Mouse (Mus musculus): ENCODE results near the gene Rbms3. TPM values are rescaled to one million over a fixed set of nuclear protein-coding genes. Genes with fewer than 3 reads are reported as not detected.

Rbms3 gene
- polyA plus RNA-seq, 1 experiment from 2014 or later, result 38.3 TPM

DNA sequence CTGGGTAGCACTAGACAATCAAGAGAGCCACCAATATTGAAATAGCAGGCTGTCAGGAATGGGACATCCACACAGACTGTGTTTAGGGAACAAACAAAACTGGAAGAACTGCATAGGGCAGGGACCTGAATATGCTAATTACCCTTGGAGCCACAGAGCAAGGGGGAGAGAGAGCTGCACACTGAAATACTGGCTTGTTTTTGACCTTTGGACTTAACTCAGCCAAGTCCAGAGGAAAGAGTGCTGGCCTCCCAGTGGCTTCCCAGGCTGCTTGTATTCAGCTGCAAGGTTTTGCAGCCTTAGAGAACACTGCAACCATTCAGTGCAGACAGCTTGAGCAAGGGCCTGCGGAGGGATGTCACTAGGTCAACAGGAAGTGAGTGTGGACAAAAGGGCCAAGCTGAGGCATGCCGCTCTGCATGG, 611.0 kb downstream of the Rbms3 start:
- no peaks in the 10 kb centered on the region for H3K36me3 ChIP-seq (ENCODE audit: control insufficient read depth, insufficient read depth)
- H3K27me3 ChIP-seq (ENCODE audit: control insufficient read depth, insufficient read depth, low read length), result no peaks in the 10 kb centered on the region
- 55% methylated on average over 2 of the region's 2 CpGs for WGBS
- H3K9me3 ChIP-seq (replicated peaks; ENCODE audit: control insufficient read depth, low read length), result no peaks in the 10 kb centered on the region
- H3K27ac ChIP-seq (ENCODE audit: low read length), result no peak overlapping the region
- H3K4me2 ChIP-seq (ENCODE audit: low read depth, low read length), result no peak overlapping the region
- H3K9ac ChIP-seq (ENCODE audit: low read length), result no peak overlapping the region
- peaks cover 7% of the 10 kb centered on the region for H3K4me1 ChIP-seq (ENCODE audit: control insufficient read depth, insufficient read depth, low read length)
- ATAC-seq (replicated peaks; ENCODE audit: extremely low read depth, insufficient read depth, low FRiP score), result no peak
- no peak overlapping the region for H3K4me3 ChIP-seq (ENCODE audit: low read length)

DNA sequence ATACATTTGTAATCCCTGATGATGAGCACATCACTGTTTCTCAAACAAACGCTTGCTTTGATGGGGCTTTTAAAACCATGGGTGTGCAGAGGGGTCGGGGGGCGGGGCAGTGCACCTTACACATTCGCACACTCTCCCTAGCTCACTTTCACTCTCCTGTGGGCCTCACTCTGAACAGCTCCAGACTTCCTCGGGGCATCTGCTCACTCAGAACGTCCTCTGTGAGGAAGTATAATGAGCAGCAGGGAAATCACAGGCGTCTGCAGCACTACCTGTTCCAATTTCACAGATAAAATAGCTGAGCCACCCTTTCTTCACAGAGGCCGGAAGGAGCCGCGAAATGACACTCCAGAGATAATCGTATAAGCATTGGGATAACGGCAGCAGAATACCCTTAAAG, 611.4 kb downstream of the Rbms3 start:
- H3K9ac ChIP-seq (ENCODE audit: low read length), result no peak overlapping the region
- H3K4me3 ChIP-seq (ENCODE audit: low read length), result no peak overlapping the region
- peaks cover 6% of the 10 kb centered on the region for H3K4me1 ChIP-seq (ENCODE audit: control insufficient read depth, insufficient read depth, low read length)
- H3K36me3 ChIP-seq (ENCODE audit: control insufficient read depth, insufficient read depth), result no peaks in the 10 kb centered on the region
- ATAC-seq (replicated peaks; ENCODE audit: extremely low read depth, insufficient read depth, low FRiP score), result no peak
- WGBS, result 48% methylated on average over 12 of the region's 12 CpGs
- H3K9me3 ChIP-seq (replicated peaks; ENCODE audit: control insufficient read depth, low read length), result no peaks in the 10 kb centered on the region
- H3K27me3 ChIP-seq (ENCODE audit: control insufficient read depth, insufficient read depth, low read length), result no peaks in the 10 kb centered on the region
- no peak overlapping the region for H3K4me2 ChIP-seq (ENCODE audit: low read depth, low read length)
- no peak overlapping the region for H3K27ac ChIP-seq (ENCODE audit: low read length)

DNA sequence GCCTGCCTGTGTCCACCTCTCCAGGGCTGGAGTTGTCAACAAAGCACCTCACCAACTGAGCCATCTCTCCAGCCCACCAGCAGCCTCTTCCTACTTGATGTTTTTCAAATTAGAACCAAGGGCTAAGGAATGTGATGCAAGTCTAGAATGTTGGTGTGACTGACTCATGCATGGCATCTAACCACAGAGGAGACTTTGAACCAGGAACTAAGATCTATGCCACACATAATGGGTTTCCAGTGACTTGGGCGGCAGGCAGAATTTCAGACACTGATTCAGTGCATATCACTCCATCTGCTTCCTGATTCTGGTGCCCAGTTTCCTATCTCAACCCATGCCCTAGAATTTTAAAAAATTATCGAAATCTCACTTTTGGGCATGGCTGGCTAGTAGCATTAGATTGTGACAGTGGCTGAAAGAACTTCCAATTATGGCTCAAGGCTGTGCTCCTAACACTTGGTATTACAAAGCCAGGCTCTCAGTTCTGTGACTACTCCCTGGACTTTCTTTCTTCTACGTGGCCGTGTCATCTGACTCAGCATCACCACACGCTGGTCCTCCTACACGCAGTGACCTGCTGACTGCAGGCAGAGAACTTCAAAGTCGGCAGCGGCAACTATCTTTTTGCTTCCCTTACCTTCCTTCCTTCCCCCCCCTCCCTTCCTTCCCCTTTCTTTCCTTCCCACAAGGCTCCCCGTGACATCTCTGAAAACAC, 613.0 kb downstream of the Rbms3 start:
- 75% methylated on average over 9 of the region's 9 CpGs for WGBS

DNA sequence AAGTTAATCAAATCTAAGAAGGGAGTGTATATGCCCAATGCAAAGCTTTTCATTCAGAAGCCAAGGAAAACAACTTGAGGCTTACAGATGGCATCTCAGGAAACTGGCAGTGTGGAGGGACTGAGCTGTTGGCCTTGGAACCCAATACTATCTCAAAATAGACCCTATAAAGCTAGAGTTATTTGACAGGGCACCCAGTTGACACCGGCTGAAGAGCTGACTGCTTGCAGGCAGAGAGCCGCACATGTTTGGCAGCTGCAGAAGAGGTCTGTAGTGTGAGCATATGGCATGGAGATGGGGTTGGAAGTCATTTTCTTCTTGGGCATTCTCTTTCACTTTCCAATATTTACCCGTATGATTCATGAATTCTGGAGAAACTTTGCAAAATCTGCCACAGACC, 616.3 kb downstream of the Rbms3 start:
- no peak overlapping the region for H3K27ac ChIP-seq (ENCODE audit: low read length)
- H3K4me2 ChIP-seq (ENCODE audit: low read depth, low read length), result no peak overlapping the region
- H3K27me3 ChIP-seq (ENCODE audit: control insufficient read depth, insufficient read depth, low read length), result no peaks in the 10 kb centered on the region
- no peak overlapping the region for H3K4me3 ChIP-seq (ENCODE audit: low read length)
- H3K4me1 ChIP-seq (ENCODE audit: control insufficient read depth, insufficient read depth, low read length), result no peaks in the 10 kb centered on the region; the same call in 1 of the 2 replicates
- H3K9ac ChIP-seq (ENCODE audit: low read length), result no peak overlapping the region
- 71% methylated on average over 3 of the region's 3 CpGs for WGBS
- no peaks in the 10 kb centered on the region for H3K9me3 ChIP-seq (replicated peaks; ENCODE audit: control insufficient read depth, low read length)
- ATAC-seq (replicated peaks; ENCODE audit: extremely low read depth, insufficient read depth, low FRiP score), result no peak
- no peaks in the 10 kb centered on the region for H3K36me3 ChIP-seq (ENCODE audit: control insufficient read depth, insufficient read depth)

More for the DNA sequence above, 613.0 kb downstream of the Rbms3 start:
- Histone ChIP-seq H3K9ac (ENCODE audit: low read length) (no peak overlapping the region), H3K27me3 (ENCODE audit: control insufficient read depth, insufficient read depth, low read length) (no peaks in the 10 kb centered on the region), H3K4me1 (ENCODE audit: control insufficient read depth, insufficient read depth, low read length) (peaks cover 4% of the 10 kb centered on the region), H3K9me3 (replicated peaks; ENCODE audit: control insufficient read depth, low read length) (no peaks in the 10 kb centered on the region), H3K4me3 (ENCODE audit: low read length) (no peak overlapping the region), H3K27ac (ENCODE audit: low read length) (no peak overlapping the region), H3K4me2 (ENCODE audit: low read depth, low read length) (no peak overlapping the region), H3K36me3 (ENCODE audit: control insufficient read depth, insufficient read depth) (no peaks in the 10 kb centered on the region)
- ATAC-seq (replicated peaks; ENCODE audit: extremely low read depth, insufficient read depth, low FRiP score), result no peak

DNA sequence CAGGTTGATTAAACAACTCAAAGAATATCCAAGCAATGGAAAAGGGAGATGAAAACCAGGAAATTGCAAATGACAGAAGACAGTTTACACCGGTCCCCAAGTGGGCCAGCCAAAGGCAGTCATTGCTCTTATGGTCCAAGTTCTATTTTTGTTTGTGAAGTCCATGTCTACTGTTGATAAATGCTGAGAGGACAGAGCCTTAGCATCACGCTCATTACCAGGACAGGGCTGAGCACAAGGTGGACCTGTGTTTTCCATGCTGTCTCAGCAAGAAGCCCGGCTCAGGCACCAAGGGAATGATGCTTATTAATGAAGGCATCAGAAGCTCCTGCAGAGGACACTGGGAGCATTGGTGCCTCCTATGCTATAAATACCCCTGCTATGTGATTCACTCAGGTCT, 618.9 kb downstream of the Rbms3 start:
- Histone ChIP-seq H3K27me3 (ENCODE audit: control insufficient read depth, insufficient read depth, low read length) (no peaks in the 10 kb centered on the region), H3K4me1 (ENCODE audit: control insufficient read depth, insufficient read depth, low read length) (no peaks in the 10 kb centered on the region), H3K4me3 (ENCODE audit: low read length) (no peak overlapping the region), H3K4me2 (ENCODE audit: low read depth, low read length) (no peak overlapping the region), H3K36me3 (ENCODE audit: control insufficient read depth, insufficient read depth) (no peaks in the 10 kb centered on the region), H3K27ac (ENCODE audit: low read length) (no peak overlapping the region), H3K9me3 (replicated peaks; ENCODE audit: control insufficient read depth, low read length) (no peaks in the 10 kb centered on the region), H3K9ac (ENCODE audit: low read length) (no peak overlapping the region)
- no peak for ATAC-seq (replicated peaks; ENCODE audit: extremely low read depth, insufficient read depth, low FRiP score)
- WGBS, result 78% methylated on average over 3 of the region's 3 CpGs

DNA sequence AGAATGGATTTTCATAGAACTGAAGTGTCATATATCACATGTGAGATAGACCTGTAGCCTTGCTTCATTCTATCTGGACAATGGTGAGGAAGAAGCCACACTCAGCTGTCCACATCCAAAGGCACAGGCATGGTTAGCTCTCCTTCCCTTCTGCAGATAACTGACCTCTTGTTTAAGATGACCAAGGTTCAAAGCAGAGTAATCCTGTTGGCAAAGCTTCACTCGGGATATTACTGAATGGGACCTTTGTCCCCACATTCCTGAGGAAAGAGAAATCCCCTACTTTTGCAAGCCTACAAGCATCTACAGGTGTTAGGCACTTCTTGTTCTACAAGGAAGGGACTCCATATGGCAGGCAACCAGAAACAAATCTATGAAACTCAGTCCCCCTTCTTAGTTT, 621.5 kb downstream of the Rbms3 start:
- no peak overlapping the region for H3K9ac ChIP-seq (ENCODE audit: low read length)
- H3K36me3 ChIP-seq (ENCODE audit: control insufficient read depth, insufficient read depth), result no peaks in the 10 kb centered on the region
- ATAC-seq (replicated peaks; ENCODE audit: extremely low read depth, insufficient read depth, low FRiP score), result no peak
- no peak overlapping the region for H3K4me3 ChIP-seq (ENCODE audit: low read length)
- 77% methylated on average over 1 of the region's 1 CpGs for WGBS
- H3K27me3 ChIP-seq (ENCODE audit: control insufficient read depth, insufficient read depth, low read length), result no peaks in the 10 kb centered on the region
- no peak overlapping the region for H3K4me2 ChIP-seq (ENCODE audit: low read depth, low read length)
- no peaks in the 10 kb centered on the region for H3K4me1 ChIP-seq (ENCODE audit: control insufficient read depth, insufficient read depth, low read length)
- H3K9me3 ChIP-seq (replicated peaks; ENCODE audit: control insufficient read depth, low read length), result no peaks in the 10 kb centered on the region
- H3K27ac ChIP-seq (ENCODE audit: low read length), result no peak overlapping the region

DNA sequence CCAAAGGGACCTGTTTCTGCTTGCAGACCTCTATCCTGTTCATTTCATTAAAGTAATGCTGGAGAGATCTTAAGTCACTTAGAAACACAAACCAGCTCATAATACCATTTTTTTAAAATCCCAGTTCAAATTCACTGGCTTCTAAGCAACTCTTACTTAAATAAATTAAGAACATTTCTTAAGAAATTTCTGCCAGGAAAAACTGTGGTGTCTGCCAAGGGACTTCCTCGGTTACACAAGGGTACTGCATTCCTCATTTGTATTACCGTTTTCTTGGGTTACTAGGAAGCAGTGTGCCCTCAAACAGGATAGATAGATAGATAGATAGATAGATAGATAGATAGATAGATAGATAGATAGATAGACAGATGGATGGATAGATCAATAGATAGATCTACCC, 627.6 kb downstream of the Rbms3 start:
- H3K9me3 ChIP-seq (replicated peaks; ENCODE audit: control insufficient read depth, low read length), result 0 out of 2 replicates have a peak, but pooled peaks cover 2% of the 10 kb centered on the region
- ATAC-seq (replicated peaks; ENCODE audit: extremely low read depth, insufficient read depth, low FRiP score), result no peak
- H3K4me1 ChIP-seq (ENCODE audit: control insufficient read depth, insufficient read depth, low read length), result 0 out of 2 replicates have a peak, but pooled peaks cover 2% of the 10 kb centered on the region
- H3K9ac ChIP-seq (ENCODE audit: low read length), result no peak overlapping the region
- H3K4me2 ChIP-seq (ENCODE audit: low read depth, low read length), result no peak overlapping the region
- H3K27me3 ChIP-seq (ENCODE audit: control insufficient read depth, insufficient read depth, low read length), result no peaks in the 10 kb centered on the region
- no peak overlapping the region for H3K27ac ChIP-seq (ENCODE audit: low read length)
- no peak overlapping the region for H3K4me3 ChIP-seq (ENCODE audit: low read length)
- WGBS, result 65% methylated on average over 2 of the region's 2 CpGs
- H3K36me3 ChIP-seq (ENCODE audit: control insufficient read depth, insufficient read depth), result no peaks in the 10 kb centered on the region

DNA sequence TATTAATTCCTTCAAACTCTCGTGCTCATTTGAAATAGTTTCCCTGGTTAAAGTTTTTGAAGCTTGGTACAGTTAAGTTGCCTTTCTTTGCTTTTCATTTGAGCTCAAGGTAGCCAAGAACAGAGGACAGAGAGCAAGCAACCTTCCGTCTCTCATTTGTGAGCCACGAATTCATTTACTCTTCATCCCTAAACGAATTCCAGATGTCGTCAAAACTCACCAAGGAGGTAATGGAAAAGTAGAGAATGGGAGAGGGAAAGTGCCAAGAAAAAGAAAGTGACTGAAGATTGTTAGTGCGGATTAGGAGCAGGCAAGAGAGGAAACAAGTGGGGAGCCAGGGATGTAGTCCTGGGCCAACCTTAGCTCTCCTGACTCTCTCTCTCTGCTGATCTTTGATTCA, 630.5 kb downstream of the Rbms3 start:
- 65% methylated on average over 6 of the region's 6 CpGs for WGBS
- no peak overlapping the region for H3K27ac ChIP-seq (ENCODE audit: low read length)
- no peaks in the 10 kb centered on the region for H3K27me3 ChIP-seq (ENCODE audit: control insufficient read depth, insufficient read depth, low read length)
- H3K4me1 ChIP-seq (ENCODE audit: control insufficient read depth, insufficient read depth, low read length), result 0 out of 2 replicates have a peak, but pooled peaks cover 2% of the 10 kb centered on the region
- H3K9ac ChIP-seq (ENCODE audit: low read length), result no peak overlapping the region
- 0 out of 2 replicates have a peak, but pooled peaks cover 2% of the 10 kb centered on the region for H3K9me3 ChIP-seq (replicated peaks; ENCODE audit: control insufficient read depth, low read length)
- H3K4me2 ChIP-seq (ENCODE audit: low read depth, low read length), result no peak overlapping the region
- H3K4me3 ChIP-seq (ENCODE audit: low read length), result no peak overlapping the region
- no peak for ATAC-seq (replicated peaks; ENCODE audit: extremely low read depth, insufficient read depth, low FRiP score)
- H3K36me3 ChIP-seq (ENCODE audit: control insufficient read depth, insufficient read depth), result no peaks in the 10 kb centered on the region

DNA sequence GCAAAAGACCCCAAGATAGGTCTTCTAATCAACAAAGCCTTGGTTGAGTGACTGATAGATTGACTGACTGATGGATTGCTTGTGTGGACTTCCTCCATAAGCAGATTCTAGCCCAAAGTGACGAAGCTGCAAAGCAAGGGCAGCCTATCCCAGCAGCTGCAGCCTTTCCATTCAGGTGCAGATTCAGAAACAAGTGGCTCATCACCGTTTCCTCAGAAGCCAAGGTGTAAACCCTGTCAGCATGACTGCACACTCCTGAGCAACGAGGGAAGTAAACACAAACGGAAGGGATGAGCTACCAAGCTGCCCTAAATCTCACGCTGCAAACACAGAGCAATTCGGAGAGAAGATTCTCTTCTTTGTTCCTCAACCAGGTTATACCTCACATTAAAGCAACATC, 639.4 kb downstream of the Rbms3 start:
- WGBS, result 87% methylated on average over 6 of the region's 6 CpGs

More for the DNA sequence above, 639.4 kb downstream of the Rbms3 start:
- Histone ChIP-seq H3K4me3 (ENCODE audit: low read length) (no peak overlapping the region), H3K4me1 (ENCODE audit: control insufficient read depth, insufficient read depth, low read length) (no peaks in the 10 kb centered on the region), H3K36me3 (ENCODE audit: control insufficient read depth, insufficient read depth) (no peaks in the 10 kb centered on the region), H3K9me3 (replicated peaks; ENCODE audit: control insufficient read depth, low read length) (no peaks in the 10 kb centered on the region), H3K27ac (ENCODE audit: low read length) (no peak overlapping the region), H3K9ac (ENCODE audit: low read length) (no peak overlapping the region), H3K27me3 (ENCODE audit: control insufficient read depth, insufficient read depth, low read length) (no peaks in the 10 kb centered on the region), H3K4me2 (ENCODE audit: low read depth, low read length) (no peak overlapping the region)
- ATAC-seq (replicated peaks; ENCODE audit: extremely low read depth, insufficient read depth, low FRiP score), result no peak
